8 mouse cellular contexts compared by ENCODE assay signal in the genomic region with DNA sequence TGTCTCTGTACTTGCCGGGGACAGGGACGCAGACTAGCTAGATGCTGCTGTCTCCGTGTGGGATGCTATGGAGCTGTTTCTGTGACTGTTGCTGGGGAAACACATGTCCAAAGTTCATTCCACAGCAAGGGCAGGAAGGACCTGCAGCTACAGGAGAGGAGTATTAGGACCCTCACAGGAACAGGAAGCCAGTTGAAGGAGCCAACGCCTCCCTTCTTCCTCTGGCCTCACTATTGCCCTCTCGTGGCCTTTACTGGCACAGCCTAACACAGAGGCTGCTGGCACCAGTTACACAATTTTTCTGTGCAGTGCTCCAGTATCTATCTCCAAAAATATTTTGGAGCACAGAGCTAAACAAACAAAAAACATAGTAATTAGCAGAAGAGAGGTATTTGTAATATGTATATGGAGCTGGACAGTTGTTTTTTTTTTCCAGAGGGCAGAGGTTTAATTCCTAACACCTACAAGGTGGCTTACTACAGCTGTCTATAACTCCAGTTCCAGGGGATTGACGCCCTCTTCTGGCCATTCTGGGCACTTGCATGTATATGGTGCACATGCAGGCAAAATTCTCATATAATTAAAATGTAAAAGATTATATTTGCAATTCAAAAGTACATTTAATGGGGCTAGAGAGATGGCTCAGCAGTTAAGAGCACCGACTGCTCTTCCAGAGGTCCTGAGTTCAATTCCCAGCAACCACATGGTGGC. TPM values are rescaled to one million over a fixed set of nuclear protein-coding genes. Genes with fewer than 3 reads are reported as not detected.
DNase-seq lines count a peak whose midpoint lies in the region; ATAC-seq and TF ChIP-seq lines count a peak whose summit lies in the region.

A gene (minus strand): TSS at position 166 of the 711 bp plus-strand sequence.

- TF ChIP-seq CTCF in Patski (IDR thresholded peaks at IDR 0.05): peak; percentile 59
- TF ChIP-seq CTCF in cerebellum, adult 2 months (IDR thresholded peaks at IDR 0.05; ENCODE audit: borderline replicate concordance, insufficient read depth, low read depth, low read length): peak; percentile 80
- peak; percentile 84 for TF ChIP-seq CTCF in lung, postnatal 0 days (IDR thresholded peaks at IDR 0.05)

- H3K27me3 ChIP-seq in Patski: no peaks in the 10 kb centered on the region
- H3K27me3 ChIP-seq in cerebellum, adult 2 months (ENCODE audit: control insufficient read depth, insufficient read depth, low read length): no peaks in the 10 kb centered on the region
- H3K27me3 ChIP-seq in lung, postnatal 0 days (replicated peaks; ENCODE audit: insufficient read depth, low read length): no peaks in the 10 kb centered on the region

- H3K4me2 ChIP-seq in lung, postnatal 0 days (replicated peaks; ENCODE audit: low read depth, low read length): peak within 1 kb of the TSS; percentile 45

- H3K4me3 ChIP-seq in cerebellum, adult 2 months (replicated peaks; ENCODE audit: insufficient read depth, low read depth, low read length): peak within 1 kb of the TSS; percentile 42
- H3K4me3 ChIP-seq in lung, postnatal 0 days (ENCODE audit: low read depth, low read length): peak within 1 kb of the TSS; percentile 21; the same call in 1 of the 2 replicates

- no peaks in the 10 kb centered on the region for H3K4me1 ChIP-seq in cerebellum, adult 2 months (ENCODE audit: control insufficient read depth, insufficient read depth, low read length)
- H3K4me1 ChIP-seq in lung, postnatal 0 days (ENCODE audit: insufficient read depth, low read depth, low read length): no peaks in the 10 kb centered on the region

- TF ChIP-seq EP300 in lung, postnatal 0 days (IDR thresholded peaks at IDR 0.05): peak; percentile 42

- H3K9me3 ChIP-seq in lung, postnatal 0 days (ENCODE audit: low read length): no peaks in the 10 kb centered on the region

- no peak for TF ChIP-seq POLR2A in cerebellum, adult 2 months (IDR thresholded peaks at IDR 0.05; ENCODE audit: borderline replicate concordance, insufficient read depth, low read length)

- in situ Hi-C loops in Patski (cut with MboI; ENCODE audit: low pct_unique_long_range_greater_than_20kb): no loop called here

- no peaks in the 10 kb centered on the region for H3K36me3 ChIP-seq in lung, postnatal 0 days (ENCODE audit: insufficient read depth, low read length)

- ATAC-seq in Patski: peak; percentile 54
- ATAC-seq in lung, postnatal 0 days: peak; percentile 90

- no peak within 1 kb of the TSS for H3K9ac ChIP-seq in lung, postnatal 0 days (replicated peaks; ENCODE audit: low read depth)

- POLR2A ChIA-PET in Patski (lab: Charles Lee): interaction anchor here (0.6 to 1.0 kb wide), 2 partner anchors 58 to 67 kb away, joined by 3 to 4 read pairs; no protein-coding TSS in a partner anchor

- 37% methylated on average over 7 of the region's 7 CpGs for WGBS in cerebellum, adult 2 months
- 30% methylated on average over 7 of the region's 7 CpGs for WGBS in lung, postnatal 0 days

- CTCF ChIA-PET in Patski (lab: Charles Lee): interaction anchor here (0.9 to 3.3 kb wide), 14 partner anchors 9 to 119 kb away, joined by 3 to 30 read pairs (median 6); no protein-coding TSS in a partner anchor

- no peak for DNase-seq in Patski (ENCODE audit: low read depth, low spot score)
- peak; percentile 69 to 81 for DNase-seq in cerebellum, adult 2 months
- DNase-seq in forelimb bud, embryonic 11.5 days (ENCODE audit: low read depth, low spot score): peak; percentile 75
- DNase-seq in heart, postnatal 4 days: peak; percentile 91
- DNase-seq in layer of hippocampus, adult 8-10 months (ENCODE audit: low spot score in 2 of 2): peak; percentile 57 to 80
- peak; percentile 92 for DNase-seq in lung, postnatal 0 days (ENCODE audit: low spot score)
- peak; percentile 74 for DNase-seq in ovary, postnatal 36 days (ENCODE audit: low spot score)
- peak; percentile 84 for DNase-seq in urinary bladder, postnatal 14 days (ENCODE audit: low spot score)

- H3K27ac ChIP-seq in cerebellum, adult 2 months (ENCODE audit: insufficient read depth, low read length): no peak within 1 kb of the TSS
- H3K27ac ChIP-seq in lung, postnatal 0 days (ENCODE audit: low read length): peak within 1 kb of the TSS; percentile 45

RNA-seq across cellular contexts. Expression of the gene that starts here (rescaled TPM):
- polyA plus RNA-seq in Patski (2021): 48.3 TPM
- 51.8 and 58.7 TPM in 2 replicates for polyA plus RNA-seq in cerebellum, adult 2 months (2012; rRNA removed)
- total RNA-seq in heart, postnatal 4 days (2021): 10 to 100 TPM; 21.4 to 22.1 TPM
- total RNA-seq in layer of hippocampus, adult 8-10 months (2022): 10 to 100 TPM; 30.7 to 44.0 (median 42.9) TPM
- 5.8 and 9.4 TPM in 2 replicates for polyA plus RNA-seq in lung, postnatal 0 days (2015; fragmentation: Nextera tagmentation; extraction: Ambion mirVana)
